Mouse (Mus musculus): Measurements from ENCODE around the gene Efnb3.

DNA sequence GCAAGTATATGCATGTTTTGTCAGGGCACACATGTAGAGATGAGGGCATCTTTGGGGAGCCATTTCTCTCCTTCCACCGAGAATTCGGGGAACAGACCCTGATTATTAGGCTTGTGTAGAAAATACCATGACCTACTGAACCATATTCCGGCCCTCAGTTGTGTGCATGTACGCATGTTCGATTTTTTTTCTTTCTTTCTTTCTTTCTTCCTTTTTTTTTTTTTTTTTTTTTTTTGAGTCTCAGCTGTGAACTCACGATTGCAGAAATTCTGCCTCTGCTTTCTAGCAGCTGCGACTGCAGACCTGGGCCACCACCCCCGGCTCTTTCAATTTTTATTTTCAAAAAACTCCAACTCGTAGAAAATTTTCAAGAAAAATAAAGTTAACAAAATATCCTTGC lies 34.3 kb downstream of the Efnb3 start:
- TF ChIP-seq POLR2A (IDR thresholded peaks at IDR 0.05; ENCODE audit: low read depth, low read length) (no peak), CTCF (IDR thresholded peaks at IDR 0.05; ENCODE audit: extremely low read depth, insufficient read depth, insufficient read length, insufficient replicate concordance) (no peak)
